Mouse (Mus musculus) stomach, embryonic 14.5 days (tissue): ENCODE measurements around the gene Mcm6. TPM values are rescaled to one million over a fixed set of nuclear protein-coding genes. Genes with fewer than 3 reads are reported as not detected.

ENCODE experiments used
- ATAC-seq: fragments of 200-750 bp; cut with Nextera tagmentation; 2 replicates; pipeline ENCODE4 v1.8.0; 2017; ENCODE audit warnings: low read depth, moderate TSS enrichment; ENCODE audit not compliant: insufficient number of reproducible peaks, insufficient read depth, low FRiP score
- H3K27ac ChIP-seq: fragments of 300-500 bp; sonication (generic); 2 replicates; pipeline ENCODE4 v1.5.1; 2014; ENCODE audit warnings: mild to moderate bottlenecking, low read length, moderate library complexity, mixed read lengths
- H3K27me3 ChIP-seq: fragments of 300-500 bp; sonication (generic); 2 replicates; pipeline ENCODE4 v1.6.1; 2014; ENCODE audit warnings: low read length, control low read depth, mixed read lengths; ENCODE audit not compliant: control insufficient read depth, insufficient read depth
- H3K36me3 ChIP-seq: fragments of 300-500 bp; sonication (generic); 2 replicates; pipeline ENCODE4 v1.6.1; 2014; ENCODE audit warnings: mild to moderate bottlenecking, control low read depth, low read length, moderate library complexity, mixed read lengths; ENCODE audit not compliant: control insufficient read depth, insufficient read depth
- H3K4me1 ChIP-seq: fragments of 300-500 bp; sonication (generic); 2 replicates; pipeline ENCODE4 v1.6.1; 2014; ENCODE audit warnings: low read length, control low read depth, mixed read lengths; ENCODE audit not compliant: control insufficient read depth, insufficient read depth
- H3K4me2 ChIP-seq: fragments of 300-500 bp; sonication (generic); replicated peaks from 2 replicates; pipeline ENCODE4 v1.6.1; 2014; ENCODE audit warnings: low read depth, low read length, control low read depth
- H3K4me3 ChIP-seq: fragments of 300-500 bp; sonication (generic); 2 replicates; pipeline ENCODE4 v1.5.1; 2014; ENCODE audit warnings: low read depth, low read length, control low read depth
- H3K9ac ChIP-seq: fragments of 300-500 bp; sonication (generic); replicated peaks from 2 replicates; pipeline ENCODE4 v1.6.1; 2014; ENCODE audit warnings: low read depth, mild to moderate bottlenecking, control low read depth, low read length, moderate library complexity, mixed read lengths
- H3K9me3 ChIP-seq: fragments of 300-500 bp; sonication (generic); 2 replicates; pipeline ENCODE4 v1.6.1; 2016; ENCODE audit warnings: low read depth, low read length, control low read depth; ENCODE audit not compliant: control insufficient read depth
- WGBS: fragments of 180-500 bp; shearing (Covaris S2); extraction: QIAGEN DNeasy Blood & Tissue Kit; methylation state at CpG from one replicate; pipeline ENCODE4 v1.1.7; 2014; 5-methylcytosine and 5-hydroxymethylcytosine counted together
- polyA plus RNA-seq: library from polyadenylated mRNA; unstranded; fragments of >200 nt; fragmentation: Nextera tagmentation; extraction: Ambion mirVana; gene quantifications from 2 replicates; pipeline ENCODE4 v1.2.1, GENCODE M21; 2014

Gene Mcm6
- polyA plus RNA-seq, 1 experiment from 2014 or later = 252 TPM

- no peak for ATAC-seq
- H3K4me2 ChIP-seq = no peak overlapping the region
- H3K4me1 ChIP-seq = no peaks in the 10 kb centered on the region
- no peak overlapping the region for H3K4me3 ChIP-seq
- H3K27ac ChIP-seq = no peak overlapping the region
- 87% methylated on average over 2 of the region's 2 CpGs for WGBS
- H3K36me3 ChIP-seq = peaks cover 12% of the 10 kb centered on the region
- H3K9me3 ChIP-seq = no peaks in the 10 kb centered on the region
- no peak overlapping the region for H3K9ac ChIP-seq
- no peaks in the 10 kb centered on the region for H3K27me3 ChIP-seq
Measured at GRCm38 (mm10) chr1:128392382-128392781, 32.9 kb upstream of the Mcm6 start.

- no peaks in the 10 kb centered on the region for H3K27me3 ChIP-seq
- H3K36me3 ChIP-seq = peaks cover 35% of the 10 kb centered on the region
- 92% methylated on average over 7 of the region's 7 CpGs for WGBS
- H3K4me1 ChIP-seq = no peaks in the 10 kb centered on the region
- H3K4me3 ChIP-seq = no peak overlapping the region
- H3K4me2 ChIP-seq = no peak overlapping the region
- H3K9ac ChIP-seq = no peak overlapping the region
- ATAC-seq = no peak
- no peaks in the 10 kb centered on the region for H3K9me3 ChIP-seq
- H3K27ac ChIP-seq = no peak overlapping the region
Measured at GRCm38 (mm10) chr1:128386487-128386886, 27.0 kb upstream of the Mcm6 start.

GRCm38 (mm10) chr1:128376841-128377240, 17.4 kb upstream of the Mcm6 start:
- H3K36me3 ChIP-seq = peaks cover 24% of the 10 kb centered on the region
- H3K27ac ChIP-seq = no peak overlapping the region
- no peak overlapping the region for H3K4me3 ChIP-seq
- H3K9ac ChIP-seq = no peak overlapping the region
- no peak for ATAC-seq
- no peak overlapping the region for H3K4me2 ChIP-seq
- WGBS = 92% methylated on average over 4 of the region's 4 CpGs
- no peaks in the 10 kb centered on the region for H3K4me1 ChIP-seq
- H3K9me3 ChIP-seq = no peaks in the 10 kb centered on the region
- H3K27me3 ChIP-seq = no peaks in the 10 kb centered on the region

- Histone ChIP-seq H3K4me1 (no peaks in the 10 kb centered on the region), H3K27ac (no peak overlapping the region), H3K36me3 (peaks cover 20% of the 10 kb centered on the region), H3K27me3 (no peaks in the 10 kb centered on the region), H3K9ac (no peak overlapping the region), H3K4me2 (no peak overlapping the region), H3K4me3 (no peak overlapping the region), H3K9me3 (no peaks in the 10 kb centered on the region)
- no peak for ATAC-seq
- WGBS = 78% methylated on average over 7 of the region's 7 CpGs
Measured at GRCm38 (mm10) chr1:128372143-128372860, 12.8 kb upstream of the Mcm6 start.

GRCm38 (mm10) chr1:128368732-128369441, 9.4 kb upstream of the Mcm6 start:
- no peak overlapping the region for H3K9ac ChIP-seq
- H3K4me1 ChIP-seq = no peaks in the 10 kb centered on the region
- no peak overlapping the region for H3K27ac ChIP-seq
- 73% methylated on average over 5 of the region's 5 CpGs for WGBS
- H3K4me2 ChIP-seq = no peak overlapping the region
- no peak for ATAC-seq
- H3K4me3 ChIP-seq = no peak overlapping the region
- peaks cover 16% of the 10 kb centered on the region; the same call in 1 of the 2 replicates for H3K36me3 ChIP-seq
- no peaks in the 10 kb centered on the region for H3K9me3 ChIP-seq
- no peaks in the 10 kb centered on the region for H3K27me3 ChIP-seq

- H3K4me2 ChIP-seq = no peak overlapping the region
- H3K36me3 ChIP-seq = peaks cover 14% of the 10 kb centered on the region
- WGBS = 68% methylated on average over 2 of the region's 2 CpGs
- no peak for ATAC-seq
- H3K9ac ChIP-seq = no peak overlapping the region
- no peaks in the 10 kb centered on the region for H3K9me3 ChIP-seq
- H3K27ac ChIP-seq = no peak overlapping the region
- H3K4me3 ChIP-seq = no peak overlapping the region
- H3K27me3 ChIP-seq = no peaks in the 10 kb centered on the region
- H3K4me1 ChIP-seq = peaks cover 6% of the 10 kb centered on the region; the same call in 1 of the 2 replicates
Measured at GRCm38 (mm10) chr1:128360601-128361000, 1.1 kb upstream of the Mcm6 start.

GRCm38 (mm10) chr1:128358916-128359553, 429 bp downstream of the Mcm6 start:
- H3K4me1 ChIP-seq = peaks cover 6% of the 10 kb centered on the region; the same call in 1 of the 2 replicates
- H3K27ac ChIP-seq = peak overlapping the region; percentile 92
- peak overlapping the region; percentile 65 for H3K9ac ChIP-seq
- under 1% methylated on average over 35 of the region's 35 CpGs for WGBS
- no peaks in the 10 kb centered on the region for H3K27me3 ChIP-seq
- H3K36me3 ChIP-seq = peaks cover 18% of the 10 kb centered on the region
- H3K9me3 ChIP-seq = no peaks in the 10 kb centered on the region
- peak overlapping the region; percentile 65 for H3K4me3 ChIP-seq
- ATAC-seq = peak; percentile 79
- peak overlapping the region; percentile 48 for H3K4me2 ChIP-seq

GRCm38 (mm10) chr1:128358276-128358675, 1.2 kb downstream of the Mcm6 start:
- H3K4me3 ChIP-seq = peak overlapping the region; percentile 65
- no peak overlapping the region; the same call in 1 of the 2 replicates for H3K27ac ChIP-seq
- WGBS = 64% methylated on average over 6 of the region's 6 CpGs
- peaks cover 6% of the 10 kb centered on the region; the same call in 1 of the 2 replicates for H3K4me1 ChIP-seq
- no peak for ATAC-seq
- H3K27me3 ChIP-seq = no peaks in the 10 kb centered on the region
- H3K36me3 ChIP-seq = peaks cover 26% of the 10 kb centered on the region
- H3K9ac ChIP-seq = 0 out of 2 replicates have a peak overlapping the region, but pooled peaks have one; percentile 65
- H3K4me2 ChIP-seq = peak overlapping the region; percentile 48
- no peaks in the 10 kb centered on the region for H3K9me3 ChIP-seq
